Mouse (Mus musculus) T-cell, adult 66 days (primary cell): ENCODE results near the gene Aim2. TPM values are rescaled to one million over a fixed set of nuclear protein-coding genes. Genes with fewer than 3 reads are reported as not detected.

Experiments used
- total RNA-seq, 2 experiments: library from RNA; stranded (reverse); gene quantifications; 3 replicates in 1 of 2; 4 replicates in 1 of 2; pipeline ENCODE4 v1.2.4; 2023

The Aim2 gene
- total RNA-seq, result 10 to 100 TPM; 49.3 to 72.0 TPM

GRCm38 (mm10) chr1:173350372-173350957 lies at the start of gene Aim2:
Gene Aim2, plus strand, starts transcription at chr1:173350879.

GRCm38 (mm10) chr1:173333312-173334253 lies 17.1 kb upstream of the Aim2 start, which contains the start of gene Ackr1:
Gene Ackr1, minus strand, starts transcription at chr1:173333750.

DNA sequence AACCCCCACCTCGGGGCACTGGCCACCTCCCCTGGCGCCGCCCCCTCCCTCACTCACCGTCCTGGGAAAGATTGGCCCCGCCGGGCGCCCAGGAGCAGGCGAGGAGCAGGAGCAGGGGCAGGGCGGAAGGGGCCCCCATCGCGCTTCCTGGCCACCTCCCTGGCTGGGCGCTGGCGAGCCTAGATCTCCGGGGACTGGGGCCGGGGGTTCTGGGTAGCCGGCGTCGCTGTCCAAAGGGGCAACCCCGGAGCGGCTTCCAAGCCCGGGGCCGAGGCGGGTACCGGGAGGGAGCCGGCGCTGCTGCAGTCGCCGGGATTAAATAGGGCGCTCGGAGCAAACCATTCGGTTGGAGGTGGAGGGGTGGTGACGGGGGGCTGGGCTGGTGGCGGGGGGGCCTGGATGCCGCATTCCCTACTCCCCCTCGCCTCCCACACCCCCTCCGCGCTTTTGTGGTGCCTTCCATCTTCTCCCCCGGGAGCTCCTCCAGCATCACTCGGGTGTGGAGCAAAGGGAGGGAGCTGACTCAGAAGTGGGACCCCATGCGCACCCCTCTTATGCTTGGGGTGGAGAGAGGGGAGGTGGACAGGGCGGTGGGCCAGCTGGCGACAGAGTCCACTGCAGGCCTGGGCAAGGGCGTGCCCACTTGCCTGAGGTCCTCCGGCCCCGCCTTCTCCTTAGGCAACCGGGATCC lies 16.8 kb downstream of the Aim2 start, which contains the start of gene Cadm3:
Gene Cadm3, minus strand, starts transcription at position 340 of the 691 bp plus-strand sequence.

GRCm38 (mm10) chr1:173490812-173491480 lies 140.3 kb downstream of the Aim2 start, which contains the start of gene Ifi206:
Gene Ifi206, minus strand, starts transcription at chr1:173491041.

Other genes starting within 250 kb of the Aim2 start
- not detected for gene Olfr1408, start 213.5 kb upstream of the Aim2 start, total RNA-seq
- not detected for gene Olfr1406, start 160.2 kb upstream of the Aim2 start, total RNA-seq
- gene Olfr218, start 153.1 kb upstream of the Aim2 start, total RNA-seq, result not detected
- not detected for gene Olfr1404, start 138.5 kb upstream of the Aim2 start, total RNA-seq
- gene Fcer1a, start 123.7 kb upstream of the Aim2 start, total RNA-seq, result not detected
- gene Olfr418, start 84.9 kb upstream of the Aim2 start, total RNA-seq, result not detected
- gene Mptx2, start 73.1 kb upstream of the Aim2 start, total RNA-seq, result not detected
- gene Ackr1, start 17.1 kb upstream of the Aim2 start, total RNA-seq, result not detected
- gene Cadm3, start 16.8 kb downstream of the Aim2 start, total RNA-seq, result under 1 TPM in 1 of 2 experiments, not detected in 1; 0.15 TPM
- 100 to 1,000 TPM; 121 to 135 TPM for gene Ifi206, start 140.2 kb downstream of the Aim2 start, total RNA-seq
- 10 to 100 TPM; 44.9 to 54.5 TPM for gene Ifi214, start 185.1 kb downstream of the Aim2 start, total RNA-seq
- 100 to 1,000 TPM; 182 to 213 TPM for gene Ifi213, start 248.4 kb downstream of the Aim2 start, total RNA-seq